Mouse (Mus musculus) liver, postnatal 0 days (tissue): ENCODE measurements around the gene Efcab5.

Source experiments
- CTCF ChIP-seq: sonication (generic); IDR thresholded peaks from 2 replicates; pipeline ENCODE4 v1.5.1; 2016; ENCODE audit warnings: antibody characterized with exemption, low read depth
- EP300 ChIP-seq: IDR thresholded peaks from 2 replicates; pipeline ENCODE4 v1.6.1; 2016; ENCODE audit warnings: antibody characterized with exemption, low read depth, mild to moderate bottlenecking

DNA sequence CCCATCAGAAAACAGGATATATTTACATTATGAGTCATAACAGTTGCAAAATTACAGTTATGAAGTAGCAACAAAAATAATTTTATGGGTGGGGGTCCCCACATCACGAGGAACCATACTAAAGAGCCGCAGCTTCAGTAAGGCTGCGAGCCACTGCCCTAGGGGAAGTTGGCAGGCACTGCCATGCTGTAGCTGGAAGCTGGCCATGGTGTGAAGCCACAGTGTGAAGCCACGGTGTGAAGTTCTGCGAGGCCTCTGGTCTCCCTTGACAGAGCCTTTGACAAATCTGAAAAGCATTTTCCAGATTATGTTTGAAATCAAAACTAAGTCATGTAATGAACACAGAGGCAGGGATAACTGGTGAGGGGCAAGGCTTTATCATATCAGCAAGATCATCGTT, 77.6 kb downstream of the Efcab5 start:
- no peak for TF ChIP-seq CTCF
- no peak for TF ChIP-seq EP300
